Mouse (Mus musculus): ENCODE measurements at regions not wholly inside any gene's neighbourhood (a gene's known extent, or its start where the extent isn't known, plus 50 kb on each side); places are given as distances from the start of the nearest gene placed in this dataset.
A peak's percentile ranks its signal among the peaks of the same experiment; 100 is the strongest.

- no peak for ATAC-seq
Measured at GRCm38 (mm10) chr3:41412698-41413097, 142.8 kb upstream of the Jade1 start.

DNA sequence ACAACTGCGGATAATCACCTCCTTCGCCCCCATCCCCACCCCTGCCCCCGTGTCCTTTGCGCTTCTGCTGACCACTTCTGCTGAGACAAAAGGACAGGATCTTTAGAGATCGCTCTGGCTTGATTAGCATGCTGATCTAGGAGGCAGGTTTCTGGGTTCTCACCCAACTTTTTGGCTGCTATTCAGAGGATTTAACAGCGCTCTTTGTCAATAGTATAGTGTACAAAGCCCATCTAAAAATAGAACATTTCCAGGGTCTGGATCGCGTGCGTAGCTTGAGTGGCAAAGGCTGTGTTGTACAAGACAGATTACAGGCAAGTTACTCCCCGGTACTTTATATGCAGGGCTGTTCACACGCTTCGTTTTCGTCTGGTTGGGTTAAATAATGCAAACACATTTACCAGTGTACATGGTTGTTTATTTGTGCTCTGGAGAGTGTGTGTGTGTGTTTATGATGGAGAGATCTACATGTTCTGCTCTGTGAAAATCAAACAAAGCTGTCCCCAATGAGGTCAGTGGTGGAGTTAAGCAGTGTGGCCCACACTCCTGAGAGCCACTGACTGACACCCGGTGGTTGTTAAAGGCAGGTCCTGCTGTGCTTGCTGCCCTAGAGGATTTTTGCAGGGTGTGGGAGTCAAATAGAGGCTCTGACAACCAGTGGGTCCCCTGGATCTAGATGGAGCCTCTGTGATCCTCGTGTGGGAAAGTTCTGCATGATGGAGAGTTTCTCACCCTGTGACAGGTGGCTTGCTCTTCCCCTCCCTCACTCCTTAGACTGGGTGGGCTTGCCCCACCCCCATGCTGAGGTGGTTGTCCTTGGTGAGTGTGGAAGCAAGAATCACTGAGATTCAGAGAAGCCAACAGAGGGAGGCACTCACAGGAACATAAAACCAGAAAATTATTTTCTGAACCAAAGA lies 146.5 kb upstream of the Jade1 start:
- no peak for ATAC-seq

GRCm38 (mm10) chr3:41408423-41408820 lies 147.1 kb upstream of the Jade1 start:
- ATAC-seq, result peak; percentile 77

- no peak for ATAC-seq
Measured at GRCm38 (mm10) chr3:41407988-41408387, 147.5 kb upstream of the Jade1 start.

DNA sequence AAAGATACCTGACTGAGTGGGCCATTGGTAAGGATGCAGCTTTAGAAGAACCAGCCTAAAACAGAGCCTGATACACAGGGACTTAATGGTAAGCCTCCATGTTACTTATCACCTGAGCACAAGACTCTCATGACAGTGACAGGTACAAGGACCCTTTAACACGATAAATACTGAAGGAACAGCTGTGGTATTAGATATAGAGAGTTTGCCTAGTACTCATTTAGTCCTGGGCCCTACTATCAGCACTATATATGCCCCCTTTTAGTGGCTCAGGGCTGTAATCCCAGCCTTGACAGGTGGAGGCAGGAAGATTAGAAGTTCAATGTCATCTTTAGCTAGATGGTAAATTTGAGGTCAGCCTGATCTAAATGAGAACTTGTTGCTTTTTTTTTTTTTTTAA lies 148.0 kb upstream of the Jade1 start:
- no peak for ATAC-seq

DNA sequence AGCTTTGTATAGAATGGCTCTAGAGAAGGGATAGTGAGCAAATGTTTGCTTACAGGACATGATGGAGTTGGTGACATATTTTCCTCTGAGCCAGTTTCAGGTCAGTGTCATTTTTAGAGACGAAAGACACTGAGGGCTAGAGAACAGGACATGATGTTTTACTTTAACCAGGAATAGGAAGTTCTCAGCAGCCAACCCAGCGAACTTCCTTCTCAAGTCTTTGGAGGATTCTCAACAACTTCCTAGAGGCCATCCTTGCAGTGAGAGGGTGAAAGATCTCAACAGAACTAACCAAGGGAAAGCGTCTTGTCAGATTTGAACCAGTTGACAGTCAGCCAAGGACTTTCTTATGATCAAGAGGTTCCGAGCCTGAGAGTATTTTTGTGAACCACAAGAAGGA lies 153.7 kb upstream of the Jade1 start:
- ATAC-seq, result no peak

DNA sequence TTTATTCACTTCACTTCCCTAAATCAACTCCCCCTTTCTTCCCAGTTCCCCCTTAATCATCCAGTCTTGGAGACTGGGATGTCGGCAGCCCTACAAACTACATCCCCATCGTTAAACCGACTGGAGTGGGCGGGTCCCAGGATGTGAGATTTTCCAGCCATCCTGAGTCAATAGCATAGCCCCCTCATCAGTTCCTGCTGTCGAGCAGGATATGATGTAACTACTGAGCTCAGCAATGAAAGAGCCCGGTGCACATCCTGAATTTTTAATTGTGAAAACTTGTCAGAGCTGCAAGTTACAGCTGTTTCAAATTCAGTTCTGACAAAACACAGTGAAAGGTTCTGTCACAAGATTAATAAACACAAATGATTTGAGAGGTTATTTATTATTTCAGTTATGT lies 165.7 kb upstream of the Jade1 start:
- no peak for ATAC-seq

GRCm38 (mm10) chr3:41387469-41388212 lies 167.9 kb upstream of the Jade1 start:
- no peak for ATAC-seq

GRCm38 (mm10) chr3:41386299-41386698 lies 169.2 kb upstream of the Jade1 start:
- ATAC-seq, result no peak

GRCm38 (mm10) chr3:41384410-41384809 lies 171.1 kb upstream of the Jade1 start:
- no peak for ATAC-seq

DNA sequence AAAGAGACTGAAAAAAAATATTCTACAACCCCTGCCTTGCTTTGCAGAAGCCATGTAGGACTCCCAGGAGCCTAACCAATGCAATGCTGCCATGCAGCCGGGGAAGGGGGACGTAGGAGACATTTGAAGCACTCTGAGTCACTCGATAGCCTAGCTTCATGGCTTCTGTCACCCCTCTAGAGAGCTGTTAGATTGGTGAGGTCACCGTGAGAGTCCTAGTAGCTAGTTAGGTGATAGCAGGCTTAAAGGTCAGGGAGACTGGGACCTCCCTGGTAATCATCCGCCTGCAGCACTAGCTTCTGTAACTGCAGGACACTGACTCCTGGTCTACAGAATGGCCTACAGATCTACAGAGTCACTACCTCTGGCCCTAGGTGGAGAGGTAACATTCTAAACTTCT lies 177.0 kb upstream of the Jade1 start:
- ATAC-seq, result no peak

GRCm38 (mm10) chr3:41377826-41378406 lies 177.6 kb upstream of the Jade1 start:
- ATAC-seq, result no peak

DNA sequence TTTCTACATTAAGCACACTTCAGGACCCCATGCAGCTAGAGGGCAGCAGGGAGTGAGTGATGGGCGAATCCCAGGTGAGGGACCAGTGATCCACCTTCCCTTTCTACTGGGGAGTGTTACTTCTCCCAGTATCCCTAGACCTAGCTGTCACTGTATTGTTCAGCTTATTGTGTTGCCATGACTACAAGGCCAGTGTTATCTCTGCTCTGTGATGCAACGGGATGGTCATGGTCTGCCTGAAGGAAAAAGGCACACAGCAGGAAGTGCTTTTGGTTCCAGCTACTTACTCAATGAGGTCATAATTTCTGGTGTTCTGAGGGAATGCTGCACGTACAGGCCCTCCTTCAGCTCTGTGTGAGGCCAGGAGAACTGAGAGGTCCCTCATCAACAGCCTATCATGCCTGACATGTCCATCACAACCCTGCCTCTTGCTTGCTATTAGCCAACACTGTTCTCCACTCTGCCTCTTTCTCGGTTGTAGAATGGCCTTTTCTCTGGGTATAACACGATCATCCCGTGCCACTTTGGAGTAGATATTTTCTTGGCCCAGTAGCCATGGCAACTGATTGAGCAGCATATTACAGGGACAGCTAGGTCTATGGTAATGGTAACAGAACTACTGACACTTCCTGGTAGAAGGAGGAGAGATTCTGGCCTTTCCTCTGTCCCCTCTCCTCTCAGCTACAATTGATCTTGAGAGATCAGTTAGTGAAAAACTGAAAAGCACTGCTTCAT lies 178.5 kb upstream of the Jade1 start:
- ATAC-seq, result no peak

- ATAC-seq, result no peak
Measured at GRCm38 (mm10) chr3:41375230-41375930, 180.2 kb upstream of the Jade1 start.

- no peak for ATAC-seq
Measured at GRCm38 (mm10) chr3:41373198-41373597, 182.3 kb upstream of the Jade1 start.

- ATAC-seq, result no peak
Measured at GRCm38 (mm10) chr3:41368351-41369101, 187.0 kb upstream of the Jade1 start.

DNA sequence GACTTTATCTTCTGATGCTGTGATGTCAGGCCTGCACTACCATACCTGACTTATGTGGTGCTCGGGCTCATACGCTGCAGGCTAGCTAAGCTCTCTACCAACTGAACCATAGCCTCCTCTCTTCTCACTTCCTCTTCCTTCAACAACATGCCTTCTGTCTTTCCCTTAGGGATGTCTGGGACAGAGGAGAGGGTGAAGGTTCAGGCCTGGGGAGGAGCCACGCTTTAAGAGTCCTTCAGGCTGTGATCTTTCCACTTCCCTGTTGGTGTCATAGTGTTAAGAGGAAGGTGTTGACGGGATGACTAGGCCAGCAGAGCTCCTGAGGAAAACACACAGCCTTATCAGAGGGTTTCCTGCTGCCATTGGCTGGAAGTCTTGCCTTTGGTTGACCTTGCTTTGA lies 188.8 kb upstream of the Jade1 start:
- ATAC-seq, result no peak

GRCm38 (mm10) chr3:41366264-41366663 lies 189.3 kb upstream of the Jade1 start:
- no peak for ATAC-seq

DNA sequence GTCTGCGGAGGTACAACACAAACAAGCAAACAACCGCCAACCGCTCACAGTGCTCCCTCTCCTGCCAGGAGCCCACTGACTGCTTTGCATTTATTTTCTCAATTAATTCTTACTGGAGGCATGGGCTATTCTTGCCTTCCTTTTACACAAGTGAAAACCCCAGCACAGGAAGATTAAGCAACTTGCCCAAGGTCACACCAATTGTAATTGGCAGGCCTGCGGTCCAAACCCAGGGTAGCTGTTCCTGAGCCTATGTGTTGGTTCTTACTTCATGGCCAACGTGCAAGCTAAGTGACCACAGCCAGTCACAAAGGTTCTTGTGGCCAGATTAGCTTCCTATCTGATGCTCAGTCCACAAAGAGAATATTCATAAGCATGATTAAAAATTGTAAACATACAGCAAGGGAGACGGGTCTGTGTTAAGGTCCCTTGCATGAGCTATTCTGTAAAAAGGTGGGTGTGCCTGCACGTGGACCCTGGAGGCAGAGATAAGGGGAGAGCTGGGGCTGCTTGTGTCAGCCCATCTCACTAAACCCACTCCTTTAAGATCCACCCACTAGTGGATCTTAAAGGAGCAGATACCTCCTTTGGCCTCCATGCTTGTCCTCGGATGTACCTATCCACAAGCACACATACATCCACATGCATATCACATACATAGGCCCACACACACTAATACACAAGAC lies 190.2 kb upstream of the Jade1 start:
- ATAC-seq, result no peak

DNA sequence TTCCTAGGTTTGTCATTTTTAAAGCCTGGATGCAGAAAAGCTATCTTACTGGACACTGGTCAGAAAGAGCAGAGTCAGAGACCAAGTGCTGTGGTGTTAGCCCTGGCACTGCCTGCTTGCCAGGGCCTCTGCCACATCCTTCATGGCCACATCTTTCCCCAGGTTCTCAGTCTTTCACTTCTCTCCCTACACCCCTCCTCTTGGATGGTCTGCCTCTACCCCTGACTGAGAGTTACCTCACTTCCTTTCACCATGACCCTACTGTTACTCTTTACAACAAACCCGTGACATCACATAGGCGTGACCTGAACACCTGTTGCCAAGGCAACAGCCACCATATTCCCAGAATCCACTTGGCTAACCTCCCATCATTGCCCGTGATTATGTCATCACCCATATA lies 191.6 kb upstream of the Jade1 start:
- no peak for ATAC-seq

DNA sequence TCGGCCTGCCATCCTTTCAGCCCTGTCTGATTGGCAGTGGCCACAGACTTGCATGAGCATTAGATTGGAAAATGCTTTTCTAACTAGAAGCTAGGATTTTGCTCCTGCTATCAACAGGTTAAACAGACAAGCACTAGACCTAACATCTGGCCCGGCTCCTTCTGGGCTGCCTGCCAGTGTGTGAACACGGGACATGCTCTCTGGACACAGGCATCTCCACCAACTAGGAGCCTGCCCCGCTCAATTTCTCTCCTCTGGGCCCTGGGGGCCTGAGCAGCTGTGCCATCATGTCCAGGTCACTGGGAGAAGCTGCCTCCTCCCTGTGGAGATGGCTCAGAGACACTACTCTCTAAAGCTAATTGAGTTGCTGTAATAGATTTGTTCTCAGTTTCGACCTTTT lies 195.3 kb upstream of the Jade1 start:
- ATAC-seq, result no peak

Measured in inflammation-experienced regulatory T-cells, adult 6 months (primary cell).